ENCODE assay signal across 8 mouse cellular contexts in genomic region chr8:94876197-94876730, GRCm38 (mm10). TPM values are rescaled to one million over a fixed set of nuclear protein-coding genes. Genes with fewer than 3 reads are reported as not detected.
A peak's percentile ranks its signal among the peaks of the same experiment; 100 is the strongest.
DNase-seq lines count a peak whose midpoint lies in the region; ATAC-seq and TF ChIP-seq lines count a peak whose summit lies in the region.

Gene Dok4 (minus strand): TSS chr8:94876330.

- peak; percentile 74 for ATAC-seq in erythroblast, adult 5-6 weeks (replicated peaks; ENCODE audit: low FRiP score, poor library complexity, severe bottlenecking)
- ATAC-seq in heart, embryonic 12.5 days (ENCODE audit: insufficient number of reproducible peaks, low FRiP score): peak; percentile 88
- peak; percentile 78 for ATAC-seq in kidney, postnatal 0 days (replicated peaks; ENCODE audit: low FRiP score, low read depth)
- ATAC-seq in liver, embryonic 15.5 days (ENCODE audit: insufficient read depth): peak; percentile 85
- peak; percentile 64 for ATAC-seq in neural tube, embryonic 11.5 days (ENCODE audit: insufficient read depth, low FRiP score, low TSS enrichment)
- peak; percentile 69 for ATAC-seq in stomach, embryonic 16.5 days (ENCODE audit: insufficient read depth, low FRiP score)

- peak within 1 kb of the TSS; percentile 51; the same call in 1 of the 2 replicates for H3K27ac ChIP-seq in bone marrow, adult 2 months (ENCODE audit: control insufficient read depth, insufficient read depth, low read depth, low read length, poor library complexity)
- H3K27ac ChIP-seq in heart, embryonic 12.5 days (ENCODE audit: poor library complexity, severe bottlenecking): peak within 1 kb of the TSS; percentile 84
- peak within 1 kb of the TSS; percentile 50 for H3K27ac ChIP-seq in kidney, postnatal 0 days
- H3K27ac ChIP-seq in liver, embryonic 15.5 days (replicated peaks): peak within 1 kb of the TSS; percentile 97
- no peak within 1 kb of the TSS for H3K27ac ChIP-seq in neural tube, embryonic 11.5 days (ENCODE audit: low read depth, low read length)
- H3K27ac ChIP-seq in stomach, embryonic 16.5 days (ENCODE audit: low read length): peak within 1 kb of the TSS; percentile 78

- no peaks in the 10 kb centered on the region for H3K27me3 ChIP-seq in C2C12 (ENCODE audit: control insufficient read depth, insufficient read depth, insufficient read length)
- H3K27me3 ChIP-seq in heart, embryonic 12.5 days (replicated peaks): no peaks in the 10 kb centered on the region
- no peaks in the 10 kb centered on the region for H3K27me3 ChIP-seq in kidney, postnatal 0 days (ENCODE audit: insufficient read depth, low read length)
- H3K27me3 ChIP-seq in liver, embryonic 15.5 days: peaks cover 54% of the 10 kb centered on the region
- peaks cover 14% of the 10 kb centered on the region for H3K27me3 ChIP-seq in neural tube, embryonic 11.5 days (ENCODE audit: control insufficient read depth, insufficient read depth, low read length)
- H3K27me3 ChIP-seq in stomach, embryonic 16.5 days (ENCODE audit: control insufficient read depth, insufficient read depth, low read length): no peaks in the 10 kb centered on the region

- DNase-seq in kidney, postnatal 0 days (ENCODE audit: low spot score): peak; percentile 91
- peak; percentile 86 for DNase-seq in neural tube, embryonic 11.5 days (ENCODE audit: low spot score)

- under 1% methylated on average over 37 of the region's 37 CpGs for WGBS in bone marrow, adult 2 months
- WGBS in heart, embryonic 12.5 days: under 1% methylated on average over 36 of the region's 37 CpGs
- WGBS in kidney, postnatal 0 days: under 1% methylated on average over 35 of the region's 37 CpGs
- WGBS in liver, embryonic 15.5 days (ENCODE audit: insufficient replicate concordance): 1% methylated on average over 37 of the region's 37 CpGs
- WGBS in neural tube, embryonic 11.5 days: 2% methylated on average over 20 of the region's 37 CpGs
- under 1% methylated on average over 34 of the region's 37 CpGs for WGBS in stomach, embryonic 16.5 days

- H3K36me3 ChIP-seq in C2C12 (ENCODE audit: control insufficient read depth, insufficient read depth): no peaks in the 10 kb centered on the region
- no peaks in the 10 kb centered on the region for H3K36me3 ChIP-seq in heart, embryonic 12.5 days
- no peaks in the 10 kb centered on the region for H3K36me3 ChIP-seq in kidney, postnatal 0 days (ENCODE audit: insufficient read depth, low read length)
- H3K36me3 ChIP-seq in liver, embryonic 15.5 days (replicated peaks): peaks cover 6% of the 10 kb centered on the region; the same call in 1 of the 2 replicates
- H3K36me3 ChIP-seq in neural tube, embryonic 11.5 days (ENCODE audit: control insufficient read depth, insufficient read depth, low read length): no peaks in the 10 kb centered on the region
- no peaks in the 10 kb centered on the region for H3K36me3 ChIP-seq in stomach, embryonic 16.5 days (ENCODE audit: control insufficient read depth, insufficient read depth, low read length)

- peak within 1 kb of the TSS; percentile 65 for H3ac ChIP-seq in C2C12 (ENCODE audit: control insufficient read depth, insufficient read length, low read depth)

- H3K9ac ChIP-seq in heart, embryonic 12.5 days: peak within 1 kb of the TSS; percentile 84
- peak within 1 kb of the TSS; percentile 60 for H3K9ac ChIP-seq in kidney, postnatal 0 days (ENCODE audit: low read depth, low read length)
- H3K9ac ChIP-seq in liver, embryonic 15.5 days: peak within 1 kb of the TSS; percentile 89
- peak within 1 kb of the TSS; percentile 61 for H3K9ac ChIP-seq in neural tube, embryonic 11.5 days (ENCODE audit: low read length)
- H3K9ac ChIP-seq in stomach, embryonic 16.5 days (ENCODE audit: low read length): peak within 1 kb of the TSS; percentile 82

- no peaks in the 10 kb centered on the region for H3K79me3 ChIP-seq in C2C12 (ENCODE audit: low read depth)

- H3K4me2 ChIP-seq in heart, embryonic 12.5 days: peak within 1 kb of the TSS; percentile 90
- H3K4me2 ChIP-seq in kidney, postnatal 0 days (ENCODE audit: low read length): peak within 1 kb of the TSS; percentile 94
- peak within 1 kb of the TSS; percentile 87 for H3K4me2 ChIP-seq in liver, embryonic 15.5 days
- peak within 1 kb of the TSS; percentile 95 for H3K4me2 ChIP-seq in neural tube, embryonic 11.5 days (ENCODE audit: low read depth)
- peak within 1 kb of the TSS; percentile 88 for H3K4me2 ChIP-seq in stomach, embryonic 16.5 days (ENCODE audit: low read depth, low read length)

- no peak for TF ChIP-seq CTCF in C2C12 (IDR thresholded peaks at IDR 0.05; ENCODE audit: control insufficient read depth, insufficient read depth, insufficient read length)
- no peak for TF ChIP-seq CTCF in bone marrow, adult 2 months (IDR thresholded peaks at IDR 0.05; ENCODE audit: control insufficient read depth, insufficient read depth, low read length)
- no peak for TF ChIP-seq CTCF in kidney, postnatal 0 days (IDR thresholded peaks at IDR 0.05; ENCODE audit: low read depth)

- H3K9me3 ChIP-seq in heart, embryonic 12.5 days (replicated peaks): no peaks in the 10 kb centered on the region
- no peaks in the 10 kb centered on the region for H3K9me3 ChIP-seq in kidney, postnatal 0 days (replicated peaks; ENCODE audit: low read length)
- no peaks in the 10 kb centered on the region for H3K9me3 ChIP-seq in liver, embryonic 15.5 days (replicated peaks)
- H3K9me3 ChIP-seq in neural tube, embryonic 11.5 days (ENCODE audit: control insufficient read depth, low read length): no peaks in the 10 kb centered on the region
- H3K9me3 ChIP-seq in stomach, embryonic 16.5 days (replicated peaks; ENCODE audit: control insufficient read depth, low read length): no peaks in the 10 kb centered on the region

- no peaks in the 10 kb centered on the region for H3K79me2 ChIP-seq in C2C12 (ENCODE audit: control insufficient read depth, insufficient read depth)

- H3K4me3 ChIP-seq in C2C12 (ENCODE audit: insufficient read depth, poor library complexity, severe bottlenecking): peak within 1 kb of the TSS; percentile 31
- H3K4me3 ChIP-seq in bone marrow, adult 2 months (replicated peaks; ENCODE audit: control insufficient read depth, low read depth, low read length): peak within 1 kb of the TSS; percentile 61
- peak within 1 kb of the TSS; percentile 72 for H3K4me3 ChIP-seq in heart, embryonic 12.5 days
- H3K4me3 ChIP-seq in kidney, postnatal 0 days (replicated peaks; ENCODE audit: low read depth, low read length): peak within 1 kb of the TSS; percentile 57
- H3K4me3 ChIP-seq in liver, embryonic 15.5 days (replicated peaks): peak within 1 kb of the TSS; percentile 80
- H3K4me3 ChIP-seq in neural tube, embryonic 11.5 days (ENCODE audit: low read depth, low read length): peak within 1 kb of the TSS; percentile 58
- H3K4me3 ChIP-seq in stomach, embryonic 16.5 days (replicated peaks; ENCODE audit: low read length): peak within 1 kb of the TSS; percentile 67

- H3K4me1 ChIP-seq in bone marrow, adult 2 months (ENCODE audit: control insufficient read depth, insufficient read depth, low read length): peaks cover 3% of the 10 kb centered on the region; the same call in 1 of the 2 replicates
- peaks cover 44% of the 10 kb centered on the region for H3K4me1 ChIP-seq in heart, embryonic 12.5 days (replicated peaks)
- peaks cover 17% of the 10 kb centered on the region for H3K4me1 ChIP-seq in kidney, postnatal 0 days (replicated peaks; ENCODE audit: insufficient read depth, low read length)
- H3K4me1 ChIP-seq in liver, embryonic 15.5 days (replicated peaks): peaks cover 55% of the 10 kb centered on the region
- peaks cover 20% of the 10 kb centered on the region for H3K4me1 ChIP-seq in neural tube, embryonic 11.5 days (ENCODE audit: control insufficient read depth, insufficient read depth, low read length)
- H3K4me1 ChIP-seq in stomach, embryonic 16.5 days (ENCODE audit: control insufficient read depth, insufficient read depth, low read length): peaks cover 27% of the 10 kb centered on the region

- TF ChIP-seq POLR2A in bone marrow, adult 2 months (IDR thresholded peaks at IDR 0.05; ENCODE audit: borderline replicate concordance, control insufficient read depth, low read depth, low read length): peak; percentile 59; the same call in 1 of the 2 replicates

TF ChIP-seq in C2C12, 6 proteins besides CTCF, POLR2A, EP300 and RAD21:
- peak; percentile 36 for TF ChIP-seq USF1 (IDR thresholded peaks at IDR 0.05; ENCODE audit: low read depth)
- no peak for TF ChIP-seq MYOD1 (IDR thresholded peaks at IDR 0.05; ENCODE audit: control insufficient read depth, insufficient read length, low read depth)

RNA-seq across cellular contexts. Expression of gene Dok4, which starts in this region (rescaled TPM):
- polyA plus RNA-seq in C2C12 (2012; fragmentation: generic; extraction: Trizol): 6.7 TPM
- 3.0 and 5.6 TPM in 2 replicates for polyA plus RNA-seq in bone marrow, adult 2 months (2011; ENCODE audit: insufficient read depth, insufficient read length, low replicate concordance, missing spikeins)
- total RNA-seq in erythroblast, adult 5-6 weeks (2015; ENCODE audit: low replicate concordance): 1.2 and 1.5 TPM in 2 replicates
- total RNA-seq in erythroblast, adult 5-6 weeks (2017; ENCODE audit: low replicate concordance): 4.0 and 6.0 TPM in 2 replicates
- 53.3 and 54.2 TPM in 2 replicates for polyA plus RNA-seq in heart, embryonic 12.5 days (2016; fragmentation: Nextera tagmentation; extraction: Ambion mirVana)
- 25.2 TPM in 2 replicates for polyA plus RNA-seq in kidney, postnatal 0 days (2015; fragmentation: Nextera tagmentation; extraction: Ambion mirVana)
- polyA plus RNA-seq in liver, embryonic 15.5 days (2015; fragmentation: Nextera tagmentation; extraction: Ambion mirVana): 11.0 and 12.9 TPM in 2 replicates
- polyA plus RNA-seq in neural tube, embryonic 11.5 days (2014; fragmentation: Nextera tagmentation; extraction: Ambion mirVana): 16.3 and 18.5 TPM in 2 replicates
- 28.8 and 29.5 TPM in 2 replicates for polyA plus RNA-seq in stomach, embryonic 16.5 days (2015; fragmentation: Nextera tagmentation; extraction: Ambion mirVana)
